Mouse (Mus musculus) midbrain, embryonic 16.5 days (tissue): ENCODE measurements at regions not wholly inside any gene's neighbourhood (a gene's known extent, or its start where the extent isn't known, plus 50 kb on each side); places are given as distances from the start of the nearest gene placed in this dataset.

Experiments
- ATAC-seq: fragments of 200-750 bp; cut with Nextera tagmentation; 2 replicates; pipeline ENCODE4 v1.8.0; 2017; ENCODE audit warnings: moderate TSS enrichment
- H3K27ac ChIP-seq: fragments of 300-500 bp; sonication (generic); 2 replicates; pipeline ENCODE4 v1.5.1; 2014; ENCODE audit warnings: mild to moderate bottlenecking, low read length, mixed read lengths
- H3K27me3 ChIP-seq: fragments of 300-500 bp; sonication (generic); 2 replicates; pipeline ENCODE4 v1.6.1; 2014; ENCODE audit warnings: low read depth, low read length, mixed read lengths; ENCODE audit not compliant: control insufficient read depth, insufficient read depth
- H3K36me3 ChIP-seq: fragments of 300-500 bp; sonication (generic); 2 replicates; pipeline ENCODE4 v1.6.1; 2014; ENCODE audit warnings: mild to moderate bottlenecking, low read length, moderate library complexity, mixed read lengths; ENCODE audit not compliant: control insufficient read depth, insufficient read depth
- H3K4me1 ChIP-seq: fragments of 300-500 bp; sonication (generic); 2 replicates; pipeline ENCODE4 v1.6.1; 2014; ENCODE audit warnings: mild to moderate bottlenecking, low read length, mixed read lengths; ENCODE audit not compliant: control insufficient read depth, insufficient read depth
- H3K4me2 ChIP-seq: fragments of 300-500 bp; sonication (generic); 2 replicates; pipeline ENCODE4 v1.6.1; 2014; ENCODE audit warnings: mild to moderate bottlenecking, low read length, mixed read lengths
- H3K4me3 ChIP-seq: fragments of 300-500 bp; sonication (generic); 2 replicates; pipeline ENCODE4 v1.5.1; 2014; ENCODE audit warnings: low read depth, mild to moderate bottlenecking, low read length, moderate library complexity, mixed read lengths
- H3K9ac ChIP-seq: fragments of 300-500 bp; sonication (generic); 2 replicates; pipeline ENCODE4 v1.6.1; 2014; ENCODE audit warnings: low read depth, low read length, mixed read lengths
- H3K9me3 ChIP-seq: fragments of 300-500 bp; sonication (generic); replicated peaks from 2 replicates; pipeline ENCODE4 v1.6.1; 2014; ENCODE audit warnings: mild to moderate bottlenecking, low read length, mixed read lengths; ENCODE audit not compliant: control insufficient read depth, poor library complexity, severe bottlenecking
- WGBS: fragments of 180-500 bp; shearing (Covaris S2); extraction: QIAGEN DNeasy Blood & Tissue Kit; methylation state at CpG from one replicate; pipeline ENCODE4 v1.1.7; 2014; 5-methylcytosine and 5-hydroxymethylcytosine counted together

GRCm38 (mm10) chr1:69350417-69350816, 242.6 kb upstream of the Erbb4 start:
- H3K36me3 ChIP-seq, result no peaks in the 10 kb centered on the region
- H3K4me3 ChIP-seq, result no peak overlapping the region
- H3K27me3 ChIP-seq, result no peaks in the 10 kb centered on the region
- no peaks in the 10 kb centered on the region for H3K4me1 ChIP-seq
- no peak overlapping the region for H3K9ac ChIP-seq
- H3K27ac ChIP-seq, result no peak overlapping the region
- H3K4me2 ChIP-seq, result no peak overlapping the region
- H3K9me3 ChIP-seq, result no peaks in the 10 kb centered on the region
- no peak for ATAC-seq
- 90% methylated on average over 2 of the region's 2 CpGs for WGBS

DNA sequence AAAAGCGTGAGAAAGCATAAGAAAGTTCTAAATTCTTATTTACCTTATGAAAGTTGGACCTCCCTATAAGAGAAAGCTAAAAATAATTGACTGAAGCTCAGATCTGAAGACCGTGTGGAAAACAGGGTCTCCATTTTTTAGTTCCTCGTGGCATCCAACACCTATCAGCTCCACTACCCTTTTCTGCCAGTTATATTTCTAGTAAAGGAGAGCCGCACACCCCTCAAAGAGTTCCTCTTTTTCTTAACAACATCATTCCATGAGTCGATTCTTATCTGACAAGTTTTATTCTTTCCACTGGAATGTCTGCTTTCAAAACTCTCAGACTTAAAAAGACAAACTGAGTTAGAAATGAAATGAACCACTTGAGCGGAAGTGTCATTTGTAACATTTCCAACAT, 242.0 kb upstream of the Erbb4 start:
- Histone ChIP-seq H3K4me1 (no peaks in the 10 kb centered on the region), H3K36me3 (no peaks in the 10 kb centered on the region), H3K4me3 (no peak overlapping the region), H3K9ac (no peak overlapping the region), H3K27me3 (no peaks in the 10 kb centered on the region), H3K4me2 (no peak overlapping the region), H3K27ac (no peak overlapping the region), H3K9me3 (no peaks in the 10 kb centered on the region)
- no peak for ATAC-seq
- WGBS, result 91% methylated on average over 6 of the region's 6 CpGs

DNA sequence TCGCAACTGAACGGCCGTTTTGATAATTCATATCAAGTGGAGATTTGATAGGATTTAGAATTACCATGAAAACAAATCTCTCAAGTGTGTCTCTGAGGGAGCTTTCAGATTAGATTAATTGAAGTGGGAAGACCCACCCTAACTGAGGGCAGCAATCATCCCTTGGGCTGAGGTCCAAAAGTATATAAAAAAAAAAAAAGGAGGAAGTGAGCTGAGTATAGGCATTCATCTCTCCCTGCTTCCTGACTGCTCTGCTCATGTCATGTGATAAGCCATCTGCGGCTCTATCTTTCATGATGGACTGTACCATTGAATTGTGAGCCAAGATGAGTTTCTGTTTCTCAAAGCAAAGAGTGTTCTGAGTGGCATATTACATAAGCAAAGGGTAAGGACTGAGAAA, 234.2 kb upstream of the Erbb4 start:
- no peaks in the 10 kb centered on the region for H3K36me3 ChIP-seq
- H3K27ac ChIP-seq, result no peak overlapping the region
- no peak overlapping the region for H3K4me2 ChIP-seq
- 87% methylated on average over 4 of the region's 4 CpGs for WGBS
- ATAC-seq, result no peak
- H3K9ac ChIP-seq, result no peak overlapping the region
- no peak overlapping the region for H3K4me3 ChIP-seq
- no peaks in the 10 kb centered on the region for H3K9me3 ChIP-seq
- no peaks in the 10 kb centered on the region for H3K27me3 ChIP-seq
- no peaks in the 10 kb centered on the region for H3K4me1 ChIP-seq

DNA sequence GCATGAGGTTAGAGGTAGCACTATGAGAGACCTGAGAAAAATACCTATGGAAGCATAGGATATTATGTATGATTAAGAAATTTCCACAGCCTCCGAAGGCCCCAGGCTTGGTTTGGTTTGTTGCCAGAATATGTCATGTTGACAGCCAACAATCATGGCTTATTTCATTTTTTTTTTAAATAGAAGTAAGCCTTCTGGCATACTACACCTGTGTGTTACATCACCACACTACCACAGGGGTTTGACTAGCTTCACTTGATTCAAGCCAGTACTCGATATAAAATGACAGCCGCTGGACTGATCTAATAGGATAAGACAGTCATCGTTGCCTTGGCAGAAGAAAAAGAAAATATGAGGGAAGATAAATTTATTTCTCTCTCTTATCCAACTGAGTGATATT, 232.6 kb upstream of the Erbb4 start:
- no peak overlapping the region for H3K9ac ChIP-seq
- no peak for ATAC-seq
- no peaks in the 10 kb centered on the region for H3K27me3 ChIP-seq
- no peaks in the 10 kb centered on the region for H3K9me3 ChIP-seq
- no peak overlapping the region for H3K27ac ChIP-seq
- H3K4me1 ChIP-seq, result no peaks in the 10 kb centered on the region
- no peaks in the 10 kb centered on the region for H3K36me3 ChIP-seq
- WGBS, result 94% methylated on average over 4 of the region's 4 CpGs
- no peak overlapping the region for H3K4me3 ChIP-seq
- no peak overlapping the region for H3K4me2 ChIP-seq

DNA sequence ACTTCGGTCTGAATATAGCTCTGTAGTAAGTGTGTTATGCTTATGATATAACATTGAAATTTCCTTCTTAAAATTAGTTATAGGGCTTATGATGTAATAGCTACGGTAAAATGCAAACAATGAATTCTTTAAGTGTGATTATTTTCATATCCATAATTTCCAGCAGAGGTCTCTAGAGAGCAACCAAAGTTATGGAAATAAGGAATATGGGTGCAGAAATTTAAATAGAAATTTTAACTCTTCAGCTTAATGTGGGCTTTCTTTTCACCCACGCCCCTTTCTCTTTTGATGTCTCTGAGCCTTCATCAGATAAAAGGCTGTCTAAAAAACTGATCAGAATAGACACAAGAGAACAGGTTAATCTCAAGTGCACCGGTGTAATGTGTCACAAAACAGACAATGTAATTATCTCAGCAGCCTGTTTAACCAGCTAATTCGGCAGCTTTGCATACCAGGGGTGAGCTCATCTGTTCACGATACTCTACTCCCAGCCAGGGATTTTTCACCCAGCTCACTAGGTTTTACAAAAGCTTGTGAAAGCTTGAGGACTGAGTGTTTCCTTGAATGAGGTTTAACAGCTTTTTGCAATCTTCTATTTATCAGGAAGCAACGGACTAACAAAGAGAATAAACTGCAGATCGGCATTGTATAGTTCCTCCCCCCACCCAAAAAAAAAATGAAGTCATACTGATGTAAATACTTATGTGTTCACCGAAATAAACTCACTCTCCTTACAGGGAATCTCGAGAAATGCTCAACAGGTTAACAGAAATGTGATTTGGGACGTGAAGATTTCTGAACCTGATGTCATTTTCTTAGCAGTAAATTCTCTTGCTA, 223.8 kb upstream of the Erbb4 start:
- Histone ChIP-seq H3K9me3 (no peaks in the 10 kb centered on the region), H3K27ac (no peak overlapping the region; the same call in 1 of the 2 replicates), H3K27me3 (no peaks in the 10 kb centered on the region), H3K4me1 (0 out of 2 replicates have a peak, but pooled peaks cover 2% of the 10 kb centered on the region), H3K4me3 (peak overlapping the region; percentile 23; the same call in 1 of the 2 replicates), H3K9ac (peak overlapping the region; percentile 15; the same call in 1 of the 2 replicates), H3K36me3 (no peaks in the 10 kb centered on the region), H3K4me2 (peak overlapping the region; percentile 51)
- 30% methylated on average over 11 of the region's 11 CpGs for WGBS
- ATAC-seq, result no peak

DNA sequence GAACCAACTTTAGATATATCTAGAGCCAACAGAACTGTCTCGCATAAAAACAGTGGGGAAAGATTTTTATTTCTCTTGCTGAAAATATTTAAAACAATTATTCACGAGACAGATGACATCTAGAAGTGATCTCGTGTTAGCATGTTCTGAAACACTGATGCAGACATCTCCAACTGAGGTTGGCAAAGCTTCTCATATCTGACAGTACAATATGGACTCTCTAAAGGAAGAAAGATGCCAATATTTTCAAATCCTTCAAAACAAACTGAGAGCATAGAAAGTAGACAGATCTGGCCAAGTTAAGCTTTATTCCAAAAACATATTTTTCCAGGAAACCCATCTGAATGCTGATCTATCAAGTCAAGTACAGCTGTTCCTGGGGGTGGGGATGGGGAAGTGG, 221.5 kb upstream of the Erbb4 start:
- 86% methylated on average over 3 of the region's 3 CpGs for WGBS
- H3K4me1 ChIP-seq, result 0 out of 2 replicates have a peak, but pooled peaks cover 2% of the 10 kb centered on the region

DNA sequence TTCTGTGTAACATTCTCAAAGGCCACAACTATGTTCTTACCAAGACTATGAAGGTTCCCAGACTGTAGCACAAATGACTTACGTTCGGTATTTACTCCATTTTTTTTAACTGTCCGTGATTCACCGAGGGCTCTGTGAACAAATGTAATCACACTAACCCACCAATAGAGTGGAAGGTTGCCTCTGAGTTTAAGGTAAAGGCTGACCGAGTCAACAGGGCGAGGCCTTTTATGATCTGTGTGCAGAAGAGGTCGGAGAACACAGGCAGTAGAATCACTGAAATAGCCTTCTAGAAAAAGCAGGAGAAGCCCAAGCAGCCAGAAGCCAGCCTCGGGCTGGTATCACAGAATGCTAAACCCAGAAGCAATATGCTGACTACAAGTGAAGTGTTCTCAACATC, 218.9 kb upstream of the Erbb4 start:
- no peak for ATAC-seq
- H3K27ac ChIP-seq, result no peak overlapping the region
- 93% methylated on average over 8 of the region's 8 CpGs for WGBS
- no peak overlapping the region for H3K4me2 ChIP-seq
- H3K4me3 ChIP-seq, result no peak overlapping the region
- no peaks in the 10 kb centered on the region for H3K27me3 ChIP-seq
- no peak overlapping the region for H3K9ac ChIP-seq
- H3K4me1 ChIP-seq, result no peaks in the 10 kb centered on the region
- H3K9me3 ChIP-seq, result no peaks in the 10 kb centered on the region
- no peaks in the 10 kb centered on the region for H3K36me3 ChIP-seq

More for the DNA sequence above, 221.5 kb upstream of the Erbb4 start:
- H3K4me3 ChIP-seq, result no peak overlapping the region
- H3K27ac ChIP-seq, result no peak overlapping the region
- no peak for ATAC-seq
- no peak overlapping the region for H3K9ac ChIP-seq
- no peaks in the 10 kb centered on the region for H3K36me3 ChIP-seq
- no peak overlapping the region for H3K4me2 ChIP-seq
- no peaks in the 10 kb centered on the region for H3K9me3 ChIP-seq
- H3K27me3 ChIP-seq, result no peaks in the 10 kb centered on the region

DNA sequence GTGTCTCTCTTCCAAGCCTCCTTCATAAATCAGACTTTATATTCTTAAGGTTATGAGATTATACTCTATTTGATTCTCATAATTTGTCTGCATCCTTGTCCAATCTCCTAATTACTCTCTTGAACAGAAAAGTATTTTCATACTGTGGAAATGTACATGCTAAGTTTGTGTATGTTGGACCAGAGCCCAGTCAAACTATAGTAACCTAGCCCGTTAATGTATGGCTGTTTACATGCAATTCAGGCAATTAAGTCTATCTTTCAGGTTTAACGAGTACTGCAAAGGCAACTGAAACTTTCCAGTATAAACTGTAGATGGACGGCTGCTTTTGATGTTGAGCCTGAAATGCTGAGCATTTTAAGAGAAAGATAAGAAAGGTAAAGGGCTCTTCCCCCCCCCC, 211.7 kb upstream of the Erbb4 start:
- WGBS, result 87% methylated on average over 3 of the region's 3 CpGs
- no peaks in the 10 kb centered on the region for H3K27me3 ChIP-seq

GRCm38 (mm10) chr1:69296816-69297215, 189.0 kb upstream of the Erbb4 start:
- Histone ChIP-seq H3K9me3 (no peaks in the 10 kb centered on the region), H3K27ac (no peak overlapping the region), H3K27me3 (no peaks in the 10 kb centered on the region), H3K4me3 (no peak overlapping the region), H3K4me1 (no peaks in the 10 kb centered on the region), H3K4me2 (no peak overlapping the region), H3K36me3 (no peaks in the 10 kb centered on the region), H3K9ac (no peak overlapping the region)
- ATAC-seq, result no peak
- WGBS, result 62% methylated on average over 3 of the region's 3 CpGs

More for the DNA sequence above, 211.7 kb upstream of the Erbb4 start:
- Histone ChIP-seq H3K4me2 (no peak overlapping the region), H3K36me3 (no peaks in the 10 kb centered on the region), H3K4me1 (no peaks in the 10 kb centered on the region), H3K9me3 (no peaks in the 10 kb centered on the region), H3K9ac (no peak overlapping the region), H3K27ac (no peak overlapping the region), H3K4me3 (no peak overlapping the region)
- no peak for ATAC-seq
